Mouse (Mus musculus) C2C12 (cell line): ENCODE measurements around the gene St8sia1.

Source experiments
- CTCF ChIP-seq: IDR thresholded peaks from one replicate; pipeline ENCODE4 v1.5.1; 2011; ENCODE audit not compliant: control insufficient read depth, insufficient read depth, insufficient read length
- MAX ChIP-seq: IDR thresholded peaks from one replicate; pipeline ENCODE4 v1.6.1; 2011; ENCODE audit warnings: mild to moderate bottlenecking, control low read depth
- MYOG ChIP-seq: IDR thresholded peaks from one replicate; pipeline ENCODE4 v1.6.1; 2011; ENCODE audit not compliant: control insufficient read depth, insufficient read length; ENCODE audit errors: extremely low read depth
- USF1 ChIP-seq: IDR thresholded peaks from one replicate; pipeline ENCODE4 v1.6.1; 2011; ENCODE audit warnings: low read depth, mild to moderate bottlenecking, control low read depth, moderate library complexity

- no peak for TF ChIP-seq CTCF
- no peak for TF ChIP-seq MYOG
- no peak for TF ChIP-seq USF1
- no peak for TF ChIP-seq MAX
Measured at GRCm38 (mm10) chr6:142876279-142876899, 87.9 kb downstream of the St8sia1 start.
